Mouse (Mus musculus) liver, embryonic 11.5 days (tissue): ENCODE data around the gene Kcnma1. TPM values are rescaled to one million over a fixed set of nuclear protein-coding genes. Genes with fewer than 3 reads are reported as not detected.

ENCODE experiments used
- ATAC-seq: fragments of 200-750 bp; cut with Nextera tagmentation; replicated peaks from 2 replicates; pipeline ENCODE4 v1.8.0; 2017; ENCODE audit warnings: moderate number of reproducible peaks, mild to moderate bottlenecking, moderate TSS enrichment, moderate library complexity; ENCODE audit not compliant: low FRiP score
- DNase-seq: peaks from one replicate; pipeline ENCODE4 v3.0.0-alpha.2; 2017; ENCODE audit warnings: low spot score
- H3K27ac ChIP-seq: fragments of 300-500 bp; sonication (generic); 2 replicates; pipeline ENCODE4 v1.5.1; 2014; ENCODE audit warnings: mild to moderate bottlenecking, low read depth, low read length, control low read depth
- H3K27me3 ChIP-seq: fragments of 300-500 bp; sonication (generic); replicated peaks from 2 replicates; pipeline ENCODE4 v1.6.1; 2014; ENCODE audit warnings: low read length, mixed read lengths; ENCODE audit not compliant: control insufficient read depth, insufficient read depth
- H3K36me3 ChIP-seq: fragments of 300-500 bp; sonication (generic); 2 replicates; pipeline ENCODE4 v1.6.1; 2014; ENCODE audit warnings: mild to moderate bottlenecking, low read length, moderate library complexity, mixed read lengths; ENCODE audit not compliant: control insufficient read depth, insufficient read depth
- H3K4me1 ChIP-seq: fragments of 300-500 bp; sonication (generic); replicated peaks from 2 replicates; pipeline ENCODE4 v1.6.1; 2014; ENCODE audit warnings: low read length, mixed read lengths; ENCODE audit not compliant: control insufficient read depth, insufficient read depth
- H3K4me2 ChIP-seq: fragments of 300-500 bp; sonication (generic); 2 replicates; pipeline ENCODE4 v1.6.1; 2014; ENCODE audit warnings: mild to moderate bottlenecking, control low read depth, moderate library complexity
- H3K4me3 ChIP-seq: fragments of 300-500 bp; sonication (generic); 2 replicates; pipeline ENCODE4 v1.5.1; 2014; ENCODE audit warnings: low read depth, low read length, control low read depth
- H3K9ac ChIP-seq: fragments of 300-500 bp; sonication (generic); 2 replicates; pipeline ENCODE4 v1.6.1; 2014; ENCODE audit warnings: low read depth, low read length, control low read depth
- H3K9me3 ChIP-seq: fragments of 300-500 bp; sonication (generic); 2 replicates; pipeline ENCODE4 v1.6.1; 2016; ENCODE audit warnings: low read length, inconsistent platforms, mixed read lengths; ENCODE audit not compliant: control insufficient read depth
- WGBS: fragments of 180-500 bp; shearing (Covaris S2); extraction: QIAGEN DNeasy Blood & Tissue Kit; methylation state at CpG from one replicate; pipeline ENCODE4 v1.1.7; 2014; 5-methylcytosine and 5-hydroxymethylcytosine counted together
- polyA plus RNA-seq: library from polyadenylated mRNA; unstranded; fragments of >200 nt; fragmentation: Nextera tagmentation; extraction: Ambion mirVana; gene quantifications from 2 replicates; pipeline ENCODE4 v1.2.1, GENCODE M21; 2014

Kcnma1 gene
- polyA plus RNA-seq, 1 experiment from 2014 or later, result 0.58 TPM

DNA sequence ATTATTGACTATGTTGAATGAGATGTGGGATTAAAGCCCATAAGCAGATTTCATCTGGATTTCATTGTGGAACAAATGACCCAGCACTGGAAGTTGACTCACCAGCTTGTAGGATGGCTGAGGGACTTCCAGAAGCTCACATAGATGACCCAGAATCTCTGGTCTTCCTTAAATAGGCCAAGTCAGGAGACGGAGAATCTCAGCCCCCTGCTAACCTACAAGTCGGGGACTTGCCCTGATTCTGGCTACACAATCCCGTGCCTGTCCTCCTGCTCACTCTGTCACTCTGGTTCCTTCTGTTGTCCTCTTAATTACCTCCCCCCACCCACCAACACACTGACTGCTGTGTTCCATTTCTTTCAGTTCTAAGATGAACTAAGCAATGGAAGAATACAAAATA is 474.7 kb downstream of the Kcnma1 start:
- H3K9ac ChIP-seq, result no peak overlapping the region
- no peaks in the 10 kb centered on the region for H3K36me3 ChIP-seq
- no peak overlapping the region for H3K4me3 ChIP-seq
- DNase-seq (no peak), ATAC-seq (no peak)
- H3K4me1 ChIP-seq, result no peaks in the 10 kb centered on the region
- no peak overlapping the region for H3K4me2 ChIP-seq
- H3K27me3 ChIP-seq, result no peaks in the 10 kb centered on the region
- H3K27ac ChIP-seq, result no peak overlapping the region
- H3K9me3 ChIP-seq, result no peaks in the 10 kb centered on the region; the same call in 1 of the 2 replicates
- 91% methylated on average over 3 of the region's 3 CpGs for WGBS

- no peaks in the 10 kb centered on the region for H3K27me3 ChIP-seq
- no peak overlapping the region for H3K4me2 ChIP-seq
- H3K9me3 ChIP-seq, result no peaks in the 10 kb centered on the region
- H3K9ac ChIP-seq, result no peak overlapping the region
- 88% methylated on average over 3 of the region's 3 CpGs for WGBS
- no peak overlapping the region for H3K27ac ChIP-seq
- no peaks in the 10 kb centered on the region for H3K4me1 ChIP-seq
- ATAC-seq (no peak), DNase-seq (no peak)
- H3K4me3 ChIP-seq, result no peak overlapping the region
- H3K36me3 ChIP-seq, result no peaks in the 10 kb centered on the region
Measured at GRCm38 (mm10) chr14:23533346-23533745, 480.9 kb downstream of the Kcnma1 start.

GRCm38 (mm10) chr14:23531735-23532525 is 482.4 kb downstream of the Kcnma1 start:
- H3K4me1 ChIP-seq, result no peaks in the 10 kb centered on the region
- no peak overlapping the region for H3K27ac ChIP-seq
- no peak overlapping the region for H3K4me3 ChIP-seq
- 64% methylated on average over 8 of the region's 8 CpGs for WGBS
- DNase-seq, result no peak
- no peaks in the 10 kb centered on the region for H3K27me3 ChIP-seq
- no peaks in the 10 kb centered on the region for H3K9me3 ChIP-seq
- no peak for ATAC-seq
- no peaks in the 10 kb centered on the region for H3K36me3 ChIP-seq
- H3K4me2 ChIP-seq, result no peak overlapping the region
- H3K9ac ChIP-seq, result no peak overlapping the region

- Histone ChIP-seq H3K4me1 (no peaks in the 10 kb centered on the region), H3K4me3 (no peak overlapping the region), H3K27ac (no peak overlapping the region), H3K36me3 (no peaks in the 10 kb centered on the region), H3K9ac (no peak overlapping the region), H3K27me3 (no peaks in the 10 kb centered on the region), H3K4me2 (no peak overlapping the region), H3K9me3 (no peaks in the 10 kb centered on the region)
- DNase-seq (no peak), ATAC-seq (no peak)
- 13% methylated on average over 4 of the region's 4 CpGs for WGBS
Measured at GRCm38 (mm10) chr14:23529720-23530119, 484.6 kb downstream of the Kcnma1 start.

DNA sequence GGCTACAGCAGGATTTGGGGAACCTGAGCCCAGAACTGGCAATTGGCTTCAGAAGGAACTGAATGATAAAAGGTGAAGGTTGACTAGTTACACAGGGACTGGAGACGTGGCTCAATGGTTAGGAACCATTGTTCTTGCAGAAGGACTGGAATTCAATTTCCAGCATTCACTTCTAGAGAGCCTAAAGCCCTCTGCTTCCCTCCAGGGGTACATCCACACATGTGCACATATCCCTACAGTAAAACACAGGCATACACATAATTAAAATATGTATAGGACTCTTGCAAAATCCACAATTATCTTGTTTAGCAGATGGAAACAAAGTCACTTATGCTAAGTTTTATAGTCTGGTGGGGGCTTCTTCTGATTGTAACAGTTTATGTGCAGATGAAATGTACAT is 485.1 kb downstream of the Kcnma1 start:
- Histone ChIP-seq H3K27me3 (no peaks in the 10 kb centered on the region), H3K9ac (no peak overlapping the region), H3K9me3 (no peaks in the 10 kb centered on the region), H3K4me3 (no peak overlapping the region), H3K4me2 (no peak overlapping the region), H3K27ac (no peak overlapping the region), H3K36me3 (no peaks in the 10 kb centered on the region), H3K4me1 (no peaks in the 10 kb centered on the region)
- DNase-seq, result no peak
- no peak for ATAC-seq
- WGBS, result 81% methylated on average over 1 of the region's 1 CpGs

GRCm38 (mm10) chr14:23525910-23526309 is 488.4 kb downstream of the Kcnma1 start:
- Histone ChIP-seq H3K27me3 (no peaks in the 10 kb centered on the region), H3K4me1 (no peaks in the 10 kb centered on the region), H3K27ac (no peak overlapping the region), H3K9me3 (no peaks in the 10 kb centered on the region), H3K4me2 (no peak overlapping the region), H3K4me3 (no peak overlapping the region), H3K36me3 (no peaks in the 10 kb centered on the region), H3K9ac (no peak overlapping the region)
- WGBS, result 89% methylated on average over 1 of the region's 1 CpGs
- ATAC-seq, result no peak
- DNase-seq, result no peak

DNA sequence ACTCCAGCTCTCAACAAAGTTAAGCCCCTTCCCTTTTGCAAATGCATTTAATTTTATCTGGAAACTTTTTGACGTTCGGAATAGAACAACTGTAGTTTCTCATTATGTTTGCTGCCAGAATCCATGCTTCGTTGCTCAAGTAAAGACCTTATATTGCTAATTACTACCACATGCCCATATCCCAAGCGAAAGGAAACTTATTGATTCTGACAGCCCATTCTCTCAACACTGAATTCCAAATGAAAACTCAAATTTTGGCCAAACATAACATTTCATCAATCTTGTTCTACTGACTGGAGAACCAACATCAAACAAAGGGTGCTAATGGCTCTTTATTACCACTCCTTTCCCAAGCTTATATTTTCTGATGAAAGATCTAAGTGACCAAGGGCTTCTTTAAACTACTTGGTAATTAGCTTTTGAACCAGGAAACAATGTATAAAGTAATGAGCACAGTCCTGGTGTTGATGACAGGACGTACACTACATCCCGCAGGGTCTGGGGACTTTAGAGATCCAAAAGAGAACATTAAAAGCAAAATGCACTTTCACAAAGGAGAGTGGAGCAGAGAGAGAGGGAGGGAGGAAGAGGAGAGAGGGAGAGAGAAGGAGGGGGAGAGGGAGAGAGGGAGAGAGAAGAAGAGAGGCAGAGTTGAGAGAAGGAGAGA is 490.3 kb downstream of the Kcnma1 start:
- no peak overlapping the region for H3K4me3 ChIP-seq
- no peaks in the 10 kb centered on the region for H3K9me3 ChIP-seq
- H3K4me1 ChIP-seq, result no peaks in the 10 kb centered on the region
- ATAC-seq (no peak), DNase-seq (no peak)
- no peaks in the 10 kb centered on the region for H3K27me3 ChIP-seq
- no peak overlapping the region for H3K4me2 ChIP-seq
- H3K9ac ChIP-seq, result no peak overlapping the region
- H3K36me3 ChIP-seq, result no peaks in the 10 kb centered on the region
- 75% methylated on average over 6 of the region's 6 CpGs for WGBS
- no peak overlapping the region for H3K27ac ChIP-seq

GRCm38 (mm10) chr14:23522606-23523159 is 491.6 kb downstream of the Kcnma1 start:
- DNase-seq (no peak), ATAC-seq (no peak)
- WGBS, result 67% methylated on average over 4 of the region's 4 CpGs
- Histone ChIP-seq H3K4me3 (no peak overlapping the region), H3K36me3 (no peaks in the 10 kb centered on the region), H3K9me3 (no peaks in the 10 kb centered on the region), H3K27ac (no peak overlapping the region), H3K4me2 (no peak overlapping the region), H3K4me1 (no peaks in the 10 kb centered on the region), H3K27me3 (no peaks in the 10 kb centered on the region), H3K9ac (no peak overlapping the region)
